Mouse (Mus musculus) central nervous system, embryonic 18 days (tissue): ENCODE results near the gene Slco2a1. TPM values are rescaled to one million over a fixed set of nuclear protein-coding genes. Genes with fewer than 3 reads are reported as not detected.

ENCODE experiments used
- polyA plus RNA-seq: library from polyadenylated mRNA; depleted of rRNA; stranded (reverse); fragments of >200 nt; gene quantifications from 2 replicates; pipeline ENCODE4 v1.2.3, GENCODE M21; 2012; rRNA removed

Slco2a1 gene
- polyA plus RNA-seq = 3.0 and 3.7 TPM in 2 replicates

DNA sequence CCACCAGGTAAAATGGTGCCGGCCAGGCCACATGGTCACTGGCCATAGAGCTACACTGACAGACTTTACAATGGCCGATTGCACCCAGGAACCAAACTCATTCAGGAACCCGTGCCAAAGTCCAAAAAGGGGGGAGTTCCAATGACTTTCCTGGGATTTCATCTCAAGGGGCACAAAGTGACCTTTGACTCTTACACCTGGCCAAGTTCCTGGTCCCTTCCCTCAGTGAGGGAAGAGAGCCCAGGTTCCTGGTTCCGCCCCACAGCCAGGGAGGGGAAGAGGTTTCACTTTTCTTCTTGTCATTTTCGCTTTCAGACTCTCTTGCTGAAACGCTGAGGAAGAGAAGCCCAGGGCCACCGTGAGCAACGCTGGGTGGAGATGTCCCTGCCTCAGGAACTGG, at the start of gene Slco2a1:
Gene Slco2a1, plus strand, starts transcription at position 251 of the 400 bp plus-strand sequence.

DNA sequence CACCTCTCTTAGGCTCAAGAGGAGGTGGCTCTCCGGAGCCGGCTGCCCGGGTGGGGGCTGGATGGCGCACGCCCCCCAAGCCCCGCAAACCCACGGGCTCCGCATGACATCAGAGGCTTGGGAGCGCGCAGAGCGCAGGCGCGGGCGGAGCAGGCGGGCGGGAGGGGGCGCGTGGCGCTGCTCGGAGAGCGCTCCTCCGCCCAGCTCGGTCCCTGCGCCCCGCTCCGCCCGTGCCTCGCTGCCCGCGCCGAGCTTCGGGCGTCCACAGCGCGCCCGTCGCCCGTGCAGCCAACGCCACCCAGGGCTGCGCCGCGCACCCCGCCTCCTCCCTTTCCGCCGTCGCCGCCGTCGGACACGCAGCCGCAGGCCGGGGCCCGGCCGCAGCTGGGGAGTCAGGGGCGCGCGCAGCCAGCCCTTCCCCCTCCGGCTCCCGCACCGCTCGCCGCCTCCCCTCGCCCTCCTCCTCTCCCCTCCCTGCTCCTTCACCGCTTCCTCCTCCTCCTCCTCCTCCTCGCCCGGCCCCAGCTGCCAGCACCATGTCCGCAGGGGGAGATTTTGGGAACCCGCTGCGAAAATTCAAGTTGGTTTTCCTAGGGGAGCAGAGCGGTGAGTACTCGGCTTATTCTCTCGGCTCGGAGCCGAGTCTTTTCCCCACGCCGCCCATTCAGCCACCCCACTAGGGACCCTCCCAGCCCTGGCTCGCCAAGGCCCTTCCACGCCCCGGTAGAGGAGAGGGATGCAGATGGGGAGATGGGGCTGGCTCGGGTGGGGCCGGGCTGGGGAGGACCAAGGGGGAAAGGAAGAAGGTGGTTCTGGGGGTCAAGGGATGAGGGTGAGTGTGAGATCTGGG, 123.3 kb downstream of the Slco2a1 start, which contains the start of gene Rab6b:
Gene Rab6b, plus strand, starts transcription at position 167 of the 850 bp plus-strand sequence.

Other genes with a start within 250 kb of the Slco2a1 start
- 42.3 and 44.8 TPM in 2 replicates for gene Ryk, start 153.8 kb upstream of the Slco2a1 start, polyA plus RNA-seq
- gene Rab6b, start 123.1 kb downstream of the Slco2a1 start, polyA plus RNA-seq = 106 and 117 TPM in 2 replicates
- 47.8 and 48.9 TPM in 2 replicates for gene Srprb, start 213.4 kb downstream of the Slco2a1 start, polyA plus RNA-seq
- not detected in 2 replicates for gene Gm20425, start 241.6 kb downstream of the Slco2a1 start, polyA plus RNA-seq
- gene Trf, start 241.7 kb downstream of the Slco2a1 start, polyA plus RNA-seq = 10.8 and 11.7 TPM in 2 replicates